Mouse (Mus musculus) G1E (cell line): ENCODE data around the gene Tmem208.

Source experiments
- CTCF ChIP-seq: IDR thresholded peaks from 2 replicates; pipeline ENCODE4 v1.5.1; 2012; ENCODE audit warnings: low read depth, low read length, inconsistent platforms, mixed read lengths
- TAL1 ChIP-seq: conservative IDR thresholded peaks from 2 replicates; pipeline ENCODE4 v1.6.1; 2012; ENCODE audit warnings: low read depth, low read length, inconsistent platforms, mixed read lengths

GRCm38 (mm10) chr8:105347428-105348221 is 21.5 kb downstream of the Tmem208 start, which contains the start of gene Fhod1:
- TF ChIP-seq CTCF (no peak), TAL1 (no peak)
